Mouse (Mus musculus) left cerebral cortex, postnatal 10 days (tissue): ENCODE results near the gene Pom121. TPM values are rescaled to one million over a fixed set of nuclear protein-coding genes. Genes with fewer than 3 reads are reported as not detected.

Source experiments
- DNase-seq, 2 experiments: peaks; one replicate each; pipeline ENCODE4 v3.0.0; 2021 to 2022; ENCODE audit warnings: low spot score in 2 of 2, mixed read lengths in 1 of 2; ENCODE audit errors: extremely low spot score in 1 of 2
- intact Hi-C: fragments of 180-260 bp; cut with DNase I; formaldehyde crosslinking; loops from one replicate; pipeline ENCODE4 v1.15.1; 2025
- total RNA-seq, 2 experiments: library from RNA; stranded (reverse); gene quantifications; 2 replicates each; pipeline ENCODE4 v1.2.3; 2021

The Pom121 gene
- 10 to 100 TPM; 37.5 to 39.1 TPM for total RNA-seq

GRCm38 (mm10) chr5:135394004-135394823 is at the start of gene Pom121:
Gene Pom121, minus strand, starts transcription at chr5:135394546.
- DNase-seq, result peak; percentile 77 to 91
- intact Hi-C loops, result no loop called here

- intact Hi-C loops, result no loop called here
Measured at GRCm38 (mm10) chr5:135442430-135442829, 48.1 kb upstream of the Pom121 start.

GRCm38 (mm10) chr5:135435039-135435438 is 40.7 kb upstream of the Pom121 start:
- no peak for DNase-seq
- intact Hi-C loops, result no loop called here

More at GRCm38 (mm10) chr5:135442430-135442829, 48.1 kb upstream of the Pom121 start:
- DNase-seq, result no peak

GRCm38 (mm10) chr5:135433861-135434260 is 39.5 kb upstream of the Pom121 start:
- no peak for DNase-seq
- intact Hi-C loops, result no loop called here

GRCm38 (mm10) chr5:135431111-135431510 is 36.8 kb upstream of the Pom121 start:
- intact Hi-C loops, result no loop called here
- no peak for DNase-seq

- intact Hi-C loops, result no loop called here
- no peak for DNase-seq
Measured at GRCm38 (mm10) chr5:135428786-135429185, 34.4 kb upstream of the Pom121 start.

GRCm38 (mm10) chr5:135410266-135410665 is 15.9 kb upstream of the Pom121 start:
- intact Hi-C loops, result no loop called here
- no peak for DNase-seq

- intact Hi-C loops, result no loop called here
- DNase-seq, result no peak
Measured at GRCm38 (mm10) chr5:135408114-135408513, 13.8 kb upstream of the Pom121 start.

- no peak for DNase-seq
- intact Hi-C loops, result no loop called here
Measured at GRCm38 (mm10) chr5:135405437-135405836, 11.1 kb upstream of the Pom121 start.

GRCm38 (mm10) chr5:135404623-135405022 is 10.3 kb upstream of the Pom121 start:
- peak; percentile 72 to 76 for DNase-seq
- intact Hi-C loops, result loop anchor here (5.0 kb wide), 2 partner anchors 208 to 358 kb away; no protein-coding TSS in a partner anchor

- peak; percentile 54 to 83 for DNase-seq
- intact Hi-C loops, result loop anchor here (5.0 kb wide), 2 partner anchors 212 to 362 kb away; no protein-coding TSS in a partner anchor
Measured at GRCm38 (mm10) chr5:135400244-135400643, 5.9 kb upstream of the Pom121 start.

- DNase-seq, result no peak
- intact Hi-C loops, result loop anchor here (2.0 kb wide), 1 partner anchor 95 kb away; no protein-coding TSS in a partner anchor
Measured at GRCm38 (mm10) chr5:135399382-135399781, 5.0 kb upstream of the Pom121 start.

- intact Hi-C loops, result no loop called here
- DNase-seq, result peak in 1 of 2 experiments; percentile 34
Measured at GRCm38 (mm10) chr5:135395826-135396225, 1.5 kb upstream of the Pom121 start.

GRCm38 (mm10) chr5:135383771-135384170 is 10.6 kb downstream of the Pom121 start:
- intact Hi-C loops, result no loop called here

GRCm38 (mm10) chr5:135382746-135383145 is 11.6 kb downstream of the Pom121 start:
- no peak for DNase-seq
- intact Hi-C loops, result no loop called here

More at GRCm38 (mm10) chr5:135383771-135384170, 10.6 kb downstream of the Pom121 start:
- no peak for DNase-seq

GRCm38 (mm10) chr5:135381356-135381925 is 12.9 kb downstream of the Pom121 start:
- intact Hi-C loops, result no loop called here
- DNase-seq, result no peak

- intact Hi-C loops, result no loop called here
- no peak for DNase-seq
Measured at GRCm38 (mm10) chr5:135380681-135381080, 13.7 kb downstream of the Pom121 start.

GRCm38 (mm10) chr5:135376341-135376740 is 18.0 kb downstream of the Pom121 start:
- intact Hi-C loops, result no loop called here
- no peak for DNase-seq

GRCm38 (mm10) chr5:135375167-135375566 is 19.2 kb downstream of the Pom121 start:
- peak in 1 of 2 experiments; percentile 60 for DNase-seq
- intact Hi-C loops, result no loop called here

- no peak for DNase-seq
- intact Hi-C loops, result no loop called here
Measured at GRCm38 (mm10) chr5:135373601-135374000, 20.7 kb downstream of the Pom121 start.
